ENCODE assay signal across 8 mouse cellular contexts in the genomic region with DNA sequence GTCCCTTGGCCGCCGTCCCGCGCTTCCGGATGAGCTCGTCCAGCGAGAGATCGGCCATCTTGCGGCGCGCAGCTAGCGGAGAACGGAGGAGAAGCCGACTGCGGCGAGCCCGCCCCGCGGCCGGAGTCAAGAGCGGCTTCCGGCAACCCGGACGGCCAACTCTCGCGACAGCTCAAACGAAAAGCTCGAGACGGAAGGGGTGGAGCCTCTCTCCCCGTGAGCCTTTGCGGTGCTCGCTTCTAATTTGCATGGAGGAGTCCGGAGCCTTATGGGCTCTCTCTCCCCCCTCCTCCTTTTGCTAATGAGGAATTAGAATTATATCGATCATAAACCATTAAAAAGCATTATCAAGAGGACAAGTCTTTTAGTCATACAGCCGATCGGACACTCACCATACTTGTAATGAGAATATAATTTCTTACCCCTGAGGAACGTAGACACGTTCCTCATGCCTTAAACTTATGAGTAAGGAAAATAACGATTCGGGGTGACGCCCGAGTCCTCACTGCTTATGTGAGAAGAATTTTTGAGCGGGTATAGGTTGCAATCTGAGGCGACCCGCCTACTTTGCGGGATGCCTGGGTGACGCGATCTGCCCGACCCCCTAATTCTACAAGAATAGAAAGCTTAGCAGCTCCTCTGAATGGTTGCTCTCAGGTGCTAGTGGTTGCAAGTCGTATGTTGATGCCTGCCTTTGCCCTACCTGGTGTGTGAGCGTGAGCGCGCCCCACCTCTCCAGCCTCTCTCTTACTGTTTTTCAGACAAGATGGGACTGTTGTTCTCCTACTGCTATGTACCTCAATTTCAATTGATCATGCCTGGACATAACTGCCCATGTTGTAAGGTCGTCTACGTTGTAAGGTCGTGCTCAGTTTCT. TPM values are rescaled to one million over a fixed set of nuclear protein-coding genes. Genes with fewer than 3 reads are reported as not detected.
DNase-seq lines count a peak whose midpoint lies in the region; ATAC-seq and TF ChIP-seq lines count a peak whose summit lies in the region.

A gene (minus strand): TSS at position 189 of the 877 bp plus-strand sequence.

- TF ChIP-seq CTCF in C2C12 (IDR thresholded peaks at IDR 0.05; ENCODE audit: control insufficient read depth, insufficient read depth, insufficient read length) = no peak
- no peak for TF ChIP-seq CTCF in brain, embryonic 14.5 days (IDR thresholded peaks at IDR 0.05; ENCODE audit: borderline replicate concordance, extremely low read depth, insufficient read depth, insufficient read length)
- TF ChIP-seq CTCF in kidney, postnatal 0 days (IDR thresholded peaks at IDR 0.05; ENCODE audit: low read depth) = no peak

- peaks cover 51% of the 10 kb centered on the region for H3K36me3 ChIP-seq in C2C12 (ENCODE audit: control insufficient read depth, insufficient read depth)
- peaks cover 67% of the 10 kb centered on the region for H3K36me3 ChIP-seq in erythroblast, embryonic 14.5 days (ENCODE audit: control insufficient read depth)
- H3K36me3 ChIP-seq in heart, embryonic 12.5 days = peaks cover 38% of the 10 kb centered on the region
- peaks cover 16% of the 10 kb centered on the region; the same call in 1 of the 2 replicates for H3K36me3 ChIP-seq in kidney, postnatal 0 days (ENCODE audit: insufficient read depth, low read length)
- peaks cover 6% of the 10 kb centered on the region; the same call in 1 of the 2 replicates for H3K36me3 ChIP-seq in liver, embryonic 11.5 days (ENCODE audit: control insufficient read depth, insufficient read depth, low read length)
- peaks cover 7% of the 10 kb centered on the region; the same call in 1 of the 2 replicates for H3K36me3 ChIP-seq in stomach, embryonic 14.5 days (ENCODE audit: control insufficient read depth, insufficient read depth, low read length)

- peak within 1 kb of the TSS; percentile 94 for H3K27ac ChIP-seq in heart, embryonic 12.5 days (ENCODE audit: poor library complexity, severe bottlenecking)
- H3K27ac ChIP-seq in kidney, postnatal 0 days = peak within 1 kb of the TSS; percentile 95
- peak within 1 kb of the TSS; percentile 73 for H3K27ac ChIP-seq in liver, embryonic 11.5 days (ENCODE audit: low read depth, low read length)
- peak within 1 kb of the TSS; percentile 98 for H3K27ac ChIP-seq in stomach, embryonic 14.5 days (ENCODE audit: low read length)

- peaks cover 47% of the 10 kb centered on the region for H3K79me2 ChIP-seq in C2C12 (ENCODE audit: control insufficient read depth, insufficient read depth)

- H3K4me2 ChIP-seq in heart, embryonic 12.5 days = peak within 1 kb of the TSS; percentile 93
- peak within 1 kb of the TSS; percentile 72 for H3K4me2 ChIP-seq in kidney, postnatal 0 days (ENCODE audit: low read length)
- peak within 1 kb of the TSS; percentile 82 for H3K4me2 ChIP-seq in liver, embryonic 11.5 days
- peak within 1 kb of the TSS; percentile 88 for H3K4me2 ChIP-seq in stomach, embryonic 14.5 days (replicated peaks; ENCODE audit: low read depth, low read length)

- ATAC-seq in heart, embryonic 12.5 days (ENCODE audit: insufficient number of reproducible peaks, low FRiP score) = peak; percentile 95
- peak; percentile 92 for ATAC-seq in kidney, postnatal 0 days (replicated peaks; ENCODE audit: low FRiP score, low read depth)
- peak; percentile 89 for ATAC-seq in liver, embryonic 11.5 days (replicated peaks; ENCODE audit: low FRiP score)
- peak; percentile 93 for ATAC-seq in stomach, embryonic 14.5 days (ENCODE audit: insufficient number of reproducible peaks, insufficient read depth, low FRiP score, low read depth)

- peaks cover 52% of the 10 kb centered on the region for H3K4me1 ChIP-seq in erythroblast, embryonic 14.5 days (ENCODE audit: control insufficient read depth)
- peaks cover 8% of the 10 kb centered on the region for H3K4me1 ChIP-seq in heart, embryonic 12.5 days (replicated peaks)
- H3K4me1 ChIP-seq in kidney, postnatal 0 days (replicated peaks; ENCODE audit: insufficient read depth, low read length) = peaks cover 2% of the 10 kb centered on the region; the same call in 1 of the 2 replicates
- peaks cover 8% of the 10 kb centered on the region for H3K4me1 ChIP-seq in liver, embryonic 11.5 days (replicated peaks; ENCODE audit: control insufficient read depth, insufficient read depth, low read length)
- H3K4me1 ChIP-seq in stomach, embryonic 14.5 days (ENCODE audit: control insufficient read depth, insufficient read depth, low read length) = 0 out of 2 replicates have a peak, but pooled peaks cover 3% of the 10 kb centered on the region

- peak; percentile 85 for TF ChIP-seq POLR2A in brain, embryonic 14.5 days (IDR thresholded peaks at IDR 0.05; ENCODE audit: borderline replicate concordance, extremely low read depth, insufficient read depth, insufficient read length, poor library complexity, severe bottlenecking)

- H3K9me3 ChIP-seq in erythroblast, embryonic 14.5 days (ENCODE audit: control insufficient read depth, low read length) = no peaks in the 10 kb centered on the region
- no peaks in the 10 kb centered on the region for H3K9me3 ChIP-seq in heart, embryonic 12.5 days (replicated peaks)
- H3K9me3 ChIP-seq in kidney, postnatal 0 days (replicated peaks; ENCODE audit: low read length) = no peaks in the 10 kb centered on the region
- no peaks in the 10 kb centered on the region for H3K9me3 ChIP-seq in liver, embryonic 11.5 days (ENCODE audit: control insufficient read depth, low read length)
- H3K9me3 ChIP-seq in stomach, embryonic 14.5 days (ENCODE audit: control insufficient read depth, low read depth, low read length) = no peaks in the 10 kb centered on the region

- H3K4me3 ChIP-seq in C2C12 (ENCODE audit: insufficient read depth, poor library complexity, severe bottlenecking) = peak within 1 kb of the TSS; percentile 87
- peak within 1 kb of the TSS; percentile 97 for H3K4me3 ChIP-seq in erythroblast, embryonic 14.5 days (replicated peaks)
- peak within 1 kb of the TSS; percentile 65 for H3K4me3 ChIP-seq in heart, embryonic 12.5 days
- H3K4me3 ChIP-seq in kidney, postnatal 0 days (replicated peaks; ENCODE audit: low read depth, low read length) = peak within 1 kb of the TSS; percentile 90
- peak within 1 kb of the TSS; percentile 71 for H3K4me3 ChIP-seq in liver, embryonic 11.5 days (ENCODE audit: low read depth, low read length)
- peak within 1 kb of the TSS; percentile 97 for H3K4me3 ChIP-seq in stomach, embryonic 14.5 days (ENCODE audit: low read depth, low read length)

- peak within 1 kb of the TSS; percentile 100 for H3ac ChIP-seq in C2C12 (ENCODE audit: control insufficient read depth, insufficient read length, low read depth)

- no peaks in the 10 kb centered on the region for H3K27me3 ChIP-seq in C2C12 (ENCODE audit: control insufficient read depth, insufficient read depth, insufficient read length)
- no peaks in the 10 kb centered on the region for H3K27me3 ChIP-seq in erythroblast, embryonic 14.5 days (ENCODE audit: control insufficient read depth)
- H3K27me3 ChIP-seq in heart, embryonic 12.5 days (replicated peaks) = no peaks in the 10 kb centered on the region
- H3K27me3 ChIP-seq in kidney, postnatal 0 days (ENCODE audit: insufficient read depth, low read length) = no peaks in the 10 kb centered on the region
- no peaks in the 10 kb centered on the region for H3K27me3 ChIP-seq in liver, embryonic 11.5 days (replicated peaks; ENCODE audit: control insufficient read depth, insufficient read depth, low read length)
- H3K27me3 ChIP-seq in stomach, embryonic 14.5 days (ENCODE audit: control insufficient read depth, insufficient read depth, low read length) = no peaks in the 10 kb centered on the region

- peak; percentile 99 for DNase-seq in brain, embryonic 14.5 days (ENCODE audit: low read depth)
- DNase-seq in kidney, postnatal 0 days (ENCODE audit: low spot score) = peak; percentile 99
- peak; percentile 96 for DNase-seq in liver, embryonic 11.5 days (ENCODE audit: low spot score)
- DNase-seq in naive thymus-derived CD4-positive, alpha-beta T cell, adult 2 months (ENCODE audit: low read depth) = peak; percentile 100

- under 1% methylated on average over 56 of the region's 56 CpGs for WGBS in heart, embryonic 12.5 days
- under 1% methylated on average over 56 of the region's 56 CpGs for WGBS in kidney, postnatal 0 days
- under 1% methylated on average over 56 of the region's 56 CpGs for WGBS in liver, embryonic 11.5 days
- WGBS in stomach, embryonic 14.5 days = 1% methylated on average over 56 of the region's 56 CpGs

- peak within 1 kb of the TSS; percentile 85 for H3K9ac ChIP-seq in heart, embryonic 12.5 days
- peak within 1 kb of the TSS; percentile 83 for H3K9ac ChIP-seq in kidney, postnatal 0 days (ENCODE audit: low read depth, low read length)
- H3K9ac ChIP-seq in liver, embryonic 11.5 days (ENCODE audit: low read depth, low read length) = peak within 1 kb of the TSS; percentile 81
- peak within 1 kb of the TSS; percentile 95 for H3K9ac ChIP-seq in stomach, embryonic 14.5 days (replicated peaks; ENCODE audit: low read depth, low read length)

- H3K79me3 ChIP-seq in C2C12 (ENCODE audit: low read depth) = peaks cover 43% of the 10 kb centered on the region

TF ChIP-seq in C2C12, 6 proteins besides CTCF, POLR2A, EP300 and RAD21:
- TF ChIP-seq MYOD1 (IDR thresholded peaks at IDR 0.05; ENCODE audit: control insufficient read depth, insufficient read length, low read depth) (peak; percentile 10), MAX (IDR thresholded peaks at IDR 0.05) (peak; percentile 88), USF1 (IDR thresholded peaks at IDR 0.05; ENCODE audit: low read depth) (peak; percentile 3), MYOG (IDR thresholded peaks at IDR 0.05; ENCODE audit: control insufficient read depth, extremely low read depth, insufficient read length) (no peak), FOSL1 (IDR thresholded peaks at IDR 0.05; ENCODE audit: insufficient read depth, low read length, poor library complexity, severe bottlenecking) (no peak), CEBPB (IDR thresholded peaks at IDR 0.05; ENCODE audit: low read depth) (peak; percentile 86)

RNA-seq across cellular contexts. Expression of the gene that starts here (rescaled TPM):
- polyA plus RNA-seq in C2C12 (2012; fragmentation: generic; extraction: Trizol) = 108 TPM
- 92.9 and 101 TPM in 2 replicates for polyA plus RNA-seq in brain, embryonic 14.5 days (2012; rRNA removed)
- 7.8 and 8.4 TPM in 2 replicates for polyA plus RNA-seq in erythroblast, embryonic 14.5 days (2012)
- 89.1 and 90.7 TPM in 2 replicates for polyA plus RNA-seq in heart, embryonic 12.5 days (2016; fragmentation: Nextera tagmentation; extraction: Ambion mirVana)
- polyA plus RNA-seq in kidney, postnatal 0 days (2015; fragmentation: Nextera tagmentation; extraction: Ambion mirVana) = 88.6 and 101 TPM in 2 replicates
- polyA plus RNA-seq in liver, embryonic 11.5 days (2014; fragmentation: Nextera tagmentation; extraction: Ambion mirVana) = 117 and 127 TPM in 2 replicates
- 158 and 161 TPM in 2 replicates for polyA plus RNA-seq in stomach, embryonic 14.5 days (2014; fragmentation: Nextera tagmentation; extraction: Ambion mirVana)

Comparison
In these comparisons a context has a peak if more than half of its experiments do, and no peak if none do; other contexts are left out.
1. Peak in every context shown above with its lines: DNase-seq, ATAC-seq, H3K4me3 ChIP-seq and H3K27ac ChIP-seq.